Mouse (Mus musculus) lung, postnatal 0 days (tissue): Measurements from ENCODE around the gene Vmn1r139. TPM values are rescaled to one million over a fixed set of nuclear protein-coding genes. Genes with fewer than 3 reads are reported as not detected.
"Not testable (repeated sequence)": the region's sequence is repeated elsewhere in the genome, so short reads cannot be mapped to it uniquely, and the experiment has no call there.

Experiments
- ATAC-seq: fragments of 200-750 bp; cut with Nextera tagmentation; 2 replicates; pipeline ENCODE4 v1.8.0; 2017; ENCODE audit warnings: moderate library complexity
- DNase-seq: peaks from one replicate; pipeline ENCODE4 v3.0.0-alpha.2; 2016; ENCODE audit warnings: low spot score
- H3K27ac ChIP-seq: fragments of 300-500 bp; sonication (generic); 2 replicates; pipeline ENCODE4 v1.5.1; 2014; ENCODE audit warnings: antibody characterized with exemption, mild to moderate bottlenecking, low read length, mixed read lengths
- H3K27me3 ChIP-seq: fragments of 300-500 bp; sonication (generic); replicated peaks from 2 replicates; pipeline ENCODE4 v1.6.1; 2014; ENCODE audit warnings: low read length, mixed read lengths; ENCODE audit not compliant: insufficient read depth
- H3K36me3 ChIP-seq: fragments of 300-500 bp; sonication (generic); 2 replicates; pipeline ENCODE4 v1.6.1; 2014; ENCODE audit warnings: low read length, mixed read lengths; ENCODE audit not compliant: insufficient read depth
- H3K4me1 ChIP-seq: fragments of 300-500 bp; sonication (generic); 2 replicates; pipeline ENCODE4 v1.6.1; 2014; ENCODE audit warnings: antibody characterized with exemption, low read depth, low read length, mixed read lengths; ENCODE audit not compliant: insufficient read depth
- H3K4me2 ChIP-seq: fragments of 300-500 bp; sonication (generic); replicated peaks from 2 replicates; pipeline ENCODE4 v1.6.1; 2014; ENCODE audit warnings: low read depth, mild to moderate bottlenecking, low read length, moderate library complexity, mixed read lengths
- H3K4me3 ChIP-seq: fragments of 300-500 bp; sonication (generic); 2 replicates; pipeline ENCODE4 v1.5.1; 2014; ENCODE audit warnings: low read depth, low read length
- H3K9ac ChIP-seq: fragments of 300-500 bp; sonication (generic); replicated peaks from 2 replicates; pipeline ENCODE4 v1.6.1; 2014; ENCODE audit warnings: low read depth, mild to moderate bottlenecking
- H3K9me3 ChIP-seq: fragments of 300-500 bp; sonication (generic); 2 replicates; pipeline ENCODE4 v1.6.1; 2016; ENCODE audit warnings: low read length, mixed read lengths
- WGBS: fragments of 180-500 bp; shearing (Covaris S2); extraction: QIAGEN DNeasy Blood & Tissue Kit; methylation state at CpG from one replicate; pipeline ENCODE4 v1.1.7; 2014; 5-methylcytosine and 5-hydroxymethylcytosine counted together
- polyA plus RNA-seq: library from polyadenylated mRNA; unstranded; fragments of >200 nt; fragmentation: Nextera tagmentation; extraction: Ambion mirVana; gene quantifications from 2 replicates; pipeline ENCODE4 v1.2.1, GENCODE M21; 2015

Vmn1r139 gene
- not detected in 2 replicates for polyA plus RNA-seq

- not testable (repeated sequence) for H3K36me3 ChIP-seq, H3K9me3 ChIP-seq, DNase-seq, H3K4me2 ChIP-seq, H3K4me3 ChIP-seq, H3K9ac ChIP-seq, H3K4me1 ChIP-seq, ATAC-seq, H3K27me3 ChIP-seq, H3K27ac ChIP-seq
- WGBS, result no CpG with 5 or more reads among the region's 7 CpGs
Observed at GRCm38 (mm10) chr7:22068757-22069156, at the start of gene Vmn1r139. Gene Vmn1r139, plus strand, starts transcription at chr7:22069057.

GRCm38 (mm10) chr7:22028797-22029196 is 40.1 kb upstream of the Vmn1r139 start, which contains the start of gene Vmn1r138:
Gene Vmn1r138, minus strand, starts transcription at chr7:22028897.
- not testable (repeated sequence) for H3K9me3 ChIP-seq, H3K36me3 ChIP-seq, H3K9ac ChIP-seq, H3K4me2 ChIP-seq, DNase-seq, H3K27ac ChIP-seq, H3K4me3 ChIP-seq, H3K27me3 ChIP-seq, ATAC-seq, H3K4me1 ChIP-seq
- WGBS, result no CpG with 5 or more reads among the region's 2 CpGs

- WGBS, result no CpG with 5 or more reads among the region's 1 CpGs
- H3K4me1 ChIP-seq, H3K9me3 ChIP-seq, H3K9ac ChIP-seq, H3K27ac ChIP-seq, DNase-seq, ATAC-seq, H3K4me3 ChIP-seq, H3K4me2 ChIP-seq, H3K36me3 ChIP-seq, H3K27me3 ChIP-seq: not testable (repeated sequence)
Observed at GRCm38 (mm10) chr7:22056205-22056604, 12.7 kb upstream of the Vmn1r139 start, which contains the start of gene Gm6176. Gene Gm6176, minus strand, starts transcription at chr7:22056305.

- H3K9ac ChIP-seq, H3K4me3 ChIP-seq, H3K9me3 ChIP-seq, H3K27me3 ChIP-seq, H3K4me1 ChIP-seq, DNase-seq, ATAC-seq, H3K4me2 ChIP-seq, H3K27ac ChIP-seq, H3K36me3 ChIP-seq: not testable (repeated sequence)
- WGBS, result no CpG with 5 or more reads among the region's 2 CpGs
Observed at GRCm38 (mm10) chr7:22118145-22118544, 49.3 kb downstream of the Vmn1r139 start, which contains the start of gene Gm16451. Gene Gm16451, minus strand, starts transcription at chr7:22118245.

- ATAC-seq, H3K27ac ChIP-seq, H3K36me3 ChIP-seq, H3K4me3 ChIP-seq, H3K4me2 ChIP-seq, H3K9ac ChIP-seq, H3K27me3 ChIP-seq, DNase-seq, H3K9me3 ChIP-seq, H3K4me1 ChIP-seq: not testable (repeated sequence)
- WGBS, result no CpG with 5 or more reads among the region's 5 CpGs
Observed at GRCm38 (mm10) chr7:22134641-22135040, 65.8 kb downstream of the Vmn1r139 start, which contains the start of gene Gm10666. Gene Gm10666, minus strand, starts transcription at chr7:22134741.

Other genes starting within 250 kb of the Vmn1r139 start
- not detected in 2 replicates for gene Vmn1r135, start 236.7 kb upstream of the Vmn1r139 start, polyA plus RNA-seq
- not detected in 2 replicates for gene Gm5725, start 224.8 kb upstream of the Vmn1r139 start, polyA plus RNA-seq
- gene Gm5891, start 147.8 kb upstream of the Vmn1r139 start, polyA plus RNA-seq, result not detected in 2 replicates
- not detected in 2 replicates for gene Vmn1r137, start 74.5 kb upstream of the Vmn1r139 start, polyA plus RNA-seq
- gene Vmn1r138, start 40.2 kb upstream of the Vmn1r139 start, polyA plus RNA-seq, result not detected in 2 replicates
- gene Gm6176, start 12.8 kb upstream of the Vmn1r139 start, polyA plus RNA-seq, result not detected in 2 replicates
- gene Gm16451, start 49.2 kb downstream of the Vmn1r139 start, polyA plus RNA-seq, result not detected in 2 replicates
- not detected in 2 replicates for gene Gm10666, start 65.7 kb downstream of the Vmn1r139 start, polyA plus RNA-seq
- not detected in 2 replicates for gene Vmn1r142, start 95.0 kb downstream of the Vmn1r139 start, polyA plus RNA-seq
- not detected in 2 replicates for gene Vmn1r143, start 120.3 kb downstream of the Vmn1r139 start, polyA plus RNA-seq
- not detected in 2 replicates for gene Gm8653, start 132.2 kb downstream of the Vmn1r139 start, polyA plus RNA-seq
- gene Gm8453, start 160.4 kb downstream of the Vmn1r139 start, polyA plus RNA-seq, result not detected in 2 replicates